ENCODE assay signal across 16 mouse cellular contexts in the genomic region with DNA sequence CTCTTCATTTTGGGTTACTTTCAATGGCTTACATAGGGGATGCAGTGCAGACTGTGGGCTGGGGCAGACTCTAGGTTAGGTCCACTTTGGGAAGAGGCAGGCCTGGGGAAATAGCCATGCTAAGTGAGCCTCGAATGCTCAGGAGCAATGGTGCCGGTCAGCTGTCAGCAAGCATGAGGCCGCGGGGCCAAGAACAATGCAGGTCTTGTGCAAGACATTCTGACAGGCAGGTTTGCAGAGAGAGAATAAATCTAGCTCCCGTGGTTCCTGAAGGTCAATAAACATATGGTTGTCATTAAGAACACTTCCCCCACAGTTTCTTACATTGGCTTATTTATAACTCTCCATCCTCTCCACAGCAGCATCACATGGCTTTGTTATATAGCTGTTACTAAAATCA.
DNase-seq lines count a peak whose midpoint lies in the region; ATAC-seq lines count a peak whose summit lies in the region.
"Had no signal": no experiment of that assay in that cellular context is flagged by ENCODE, and none has a peak within 500 bp of the region (broad histone marks: within the 10 kb centered on the region; RNA-seq: fewer than 3 reads in every experiment).

No protein-coding gene starts in this region.

- 0 out of 2 replicates have a peak, but pooled peaks have one; percentile 22 for ATAC-seq in kidney, embryonic 15.5 days (replicated peaks; ENCODE audit: low FRiP score)
- ATAC-seq: Patski had no signal

- H3K4me2 ChIP-seq in kidney, embryonic 15.5 days: no peak overlapping the region
- H3K4me2 ChIP-seq: hindbrain, embryonic 13.5 days had no signal

- no peak overlapping the region for H3K9ac ChIP-seq in kidney, embryonic 15.5 days
- H3K9ac ChIP-seq: hindbrain, embryonic 13.5 days had no signal

- 38% methylated on average over 5 of the region's 5 CpGs for WGBS in kidney, embryonic 15.5 days

- no peak overlapping the region for H3K4me3 ChIP-seq in kidney, embryonic 15.5 days (replicated peaks)
- H3K4me3 ChIP-seq: hindbrain, embryonic 13.5 days; midbrain, embryonic 10.5 days had no signal

- no peaks in the 10 kb centered on the region for H3K36me3 ChIP-seq in kidney, embryonic 15.5 days
- H3K36me3 ChIP-seq: hindbrain, embryonic 13.5 days; midbrain, embryonic 10.5 days had no signal

- H3K27me3 ChIP-seq in kidney, embryonic 15.5 days: no peaks in the 10 kb centered on the region
- H3K27me3 ChIP-seq: hindbrain, embryonic 13.5 days; Patski had no signal

- no peak for DNase-seq in kidney, postnatal 14 days
- peak; percentile 62 for DNase-seq in embryo, embryonic 10.5 days (ENCODE audit: low spot score)
- DNase-seq in fibroblast of lung, adult 2 months (ENCODE audit: low read depth): peak; percentile 31
- DNase-seq in mesoderm, embryonic 11.5 days (ENCODE audit: low read depth, low spot score): peak; percentile 71
- DNase-seq in cerebellum, adult 11-12 months: no peak
- DNase-seq in left cerebral cortex, postnatal 4 days: no peak
- DNase-seq: adrenal gland, postnatal 25 days; cerebellum, adult 9-10 months; gastrocnemius, postnatal 25 days; kidney, adult 18-20 months; right cerebral cortex, postnatal 4 days; thymus, postnatal 36 days had no signal

- H3K9me3 ChIP-seq in kidney, embryonic 15.5 days (replicated peaks): no peaks in the 10 kb centered on the region
- H3K9me3 ChIP-seq: hindbrain, embryonic 13.5 days; midbrain, embryonic 10.5 days had no signal

- no peaks in the 10 kb centered on the region for H3K4me1 ChIP-seq in kidney, embryonic 15.5 days
- H3K4me1 ChIP-seq: hindbrain, embryonic 13.5 days; midbrain, embryonic 10.5 days had no signal

- H3K27ac ChIP-seq in kidney, embryonic 15.5 days: no peak overlapping the region
- H3K27ac ChIP-seq: hindbrain, embryonic 13.5 days; midbrain, embryonic 10.5 days had no signal

- intact Hi-C loops in left cerebral cortex, postnatal 4 days (cut with DNase I): no loop called here

Comparison
In these comparisons a context has a peak if more than half of its experiments do, and no peak if none do; other contexts are left out.
1. DNase-seq: peak in embryo, embryonic 10.5 days (single experiment), fibroblast of lung, adult 2 months (single experiment) and mesoderm, embryonic 11.5 days (single experiment); none in kidney, postnatal 14 days (single experiment), cerebellum, adult 11-12 months (single experiment) and left cerebral cortex, postnatal 4 days (single experiment).